Mouse (Mus musculus) erythroblast, embryonic 14.5 days (primary cell): ENCODE data around the gene Bcl2.

ENCODE experiments used
- GATA1 ChIP-seq: IDR thresholded peaks from 2 replicates; pipeline ENCODE4 v1.6.1; 2012; ENCODE audit warnings: low read length, inconsistent platforms, mixed read lengths
- TAL1 ChIP-seq: IDR thresholded peaks from 3 replicates; pipeline ENCODE4 v1.6.1; 2012; ENCODE audit warnings: low read length, inconsistent platforms, mixed read lengths

- no peak for TF ChIP-seq GATA1
- no peak for TF ChIP-seq TAL1
Measured at GRCm38 (mm10) chr1:106584824-106585223, 129.2 kb downstream of the Bcl2 start.
